Mouse (Mus musculus) limb, embryonic 13.5 days (tissue): ENCODE measurements around the gene Tm7sf2. TPM values are rescaled to one million over a fixed set of nuclear protein-coding genes. Genes with fewer than 3 reads are reported as not detected.

Source experiments
- ATAC-seq: fragments of 200-750 bp; cut with Nextera tagmentation; 2 replicates; pipeline ENCODE4 v1.8.0; 2017; ENCODE audit warnings: low read depth, moderate number of reproducible peaks, moderate TSS enrichment; ENCODE audit not compliant: low FRiP score
- H3K27ac ChIP-seq: fragments of 300-500 bp; sonication (generic); 2 replicates; pipeline ENCODE4 v1.5.1; 2015; ENCODE audit warnings: inconsistent platforms, mild to moderate bottlenecking, moderate library complexity
- H3K27me3 ChIP-seq: fragments of 300-500 bp; sonication (generic); 2 replicates; pipeline ENCODE4 v1.6.1; 2015; ENCODE audit warnings: mild to moderate bottlenecking, inconsistent platforms
- H3K36me3 ChIP-seq: fragments of 300-500 bp; sonication (generic); 2 replicates; pipeline ENCODE4 v1.6.1; 2015; ENCODE audit warnings: inconsistent platforms, mild to moderate bottlenecking, moderate library complexity
- H3K4me1 ChIP-seq: fragments of 300-500 bp; sonication (generic); 2 replicates; pipeline ENCODE4 v1.6.1; 2015; ENCODE audit warnings: inconsistent platforms
- H3K4me2 ChIP-seq: fragments of 300-500 bp; sonication (generic); replicated peaks from 2 replicates; pipeline ENCODE4 v1.6.1; 2015; ENCODE audit warnings: inconsistent platforms, mild to moderate bottlenecking, moderate library complexity
- H3K4me3 ChIP-seq: fragments of 300-500 bp; sonication (generic); 2 replicates; pipeline ENCODE4 v1.5.1; 2015; ENCODE audit warnings: moderate library complexity, mild to moderate bottlenecking, inconsistent platforms
- H3K9ac ChIP-seq: fragments of 300-500 bp; sonication (generic); 2 replicates; pipeline ENCODE4 v1.6.1; 2015; ENCODE audit warnings: mild to moderate bottlenecking, inconsistent platforms
- H3K9me3 ChIP-seq: fragments of 300-500 bp; sonication (generic); 2 replicates; pipeline ENCODE4 v1.6.1; 2016; ENCODE audit warnings: inconsistent platforms
- WGBS: fragments of 180-500 bp; shearing (Covaris S2); methylation state at CpG from one replicate; pipeline ENCODE4 v1.1.7; 2015; 5-methylcytosine and 5-hydroxymethylcytosine counted together
- polyA plus RNA-seq: library from polyadenylated mRNA; unstranded; fragments of >200 nt; fragmentation: Nextera tagmentation; extraction: Ambion mirVana; gene quantifications from 2 replicates; pipeline ENCODE4 v1.2.1, GENCODE M21; 2015

Gene Tm7sf2
- polyA plus RNA-seq, 1 experiment from 2014 or later, result 24.0 TPM

DNA sequence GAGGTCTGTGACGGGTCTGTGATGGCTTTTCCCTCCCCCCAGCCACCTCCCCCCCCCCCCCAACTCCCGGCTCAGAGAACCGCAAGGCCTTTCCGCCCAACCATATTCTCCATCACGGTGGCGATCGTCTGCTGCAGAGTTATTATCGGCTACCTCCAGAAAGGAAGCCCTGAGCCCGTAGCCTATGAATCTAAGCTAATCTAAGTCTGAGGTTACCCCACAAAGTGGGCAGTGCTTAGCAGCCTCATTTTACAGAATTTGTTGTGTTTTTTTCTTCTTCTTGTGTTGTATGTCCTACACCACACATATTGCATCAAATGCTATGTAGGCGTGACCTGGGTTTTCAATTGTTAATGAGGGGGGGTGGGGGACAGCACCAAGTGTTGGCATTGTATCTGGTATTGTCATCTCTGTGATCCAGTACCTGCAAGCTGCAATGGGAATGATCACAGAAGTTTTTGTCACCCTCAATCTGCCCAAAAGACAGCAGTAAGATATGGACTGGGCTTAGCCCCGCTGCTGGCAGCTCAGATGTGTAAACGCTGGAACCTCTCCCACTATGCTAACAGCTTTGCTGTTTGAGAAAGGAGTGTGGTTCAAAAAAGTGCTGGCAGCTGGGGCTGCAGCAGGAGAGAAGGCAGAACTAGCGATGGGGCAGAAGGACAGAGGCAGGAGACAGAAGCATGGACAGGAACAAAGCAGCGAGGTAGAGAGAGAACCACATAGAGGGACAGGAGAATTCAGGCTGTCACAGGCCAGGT, 37.5 kb downstream of the Tm7sf2 start:
- Histone ChIP-seq H3K4me2 (no peak overlapping the region), H3K27ac (no peak overlapping the region), H3K4me3 (no peak overlapping the region), H3K27me3 (no peaks in the 10 kb centered on the region), H3K9me3 (no peaks in the 10 kb centered on the region), H3K9ac (no peak overlapping the region), H3K36me3 (no peaks in the 10 kb centered on the region), H3K4me1 (no peaks in the 10 kb centered on the region)
- ATAC-seq, result no peak
- WGBS, result 70% methylated on average over 14 of the region's 14 CpGs

DNA sequence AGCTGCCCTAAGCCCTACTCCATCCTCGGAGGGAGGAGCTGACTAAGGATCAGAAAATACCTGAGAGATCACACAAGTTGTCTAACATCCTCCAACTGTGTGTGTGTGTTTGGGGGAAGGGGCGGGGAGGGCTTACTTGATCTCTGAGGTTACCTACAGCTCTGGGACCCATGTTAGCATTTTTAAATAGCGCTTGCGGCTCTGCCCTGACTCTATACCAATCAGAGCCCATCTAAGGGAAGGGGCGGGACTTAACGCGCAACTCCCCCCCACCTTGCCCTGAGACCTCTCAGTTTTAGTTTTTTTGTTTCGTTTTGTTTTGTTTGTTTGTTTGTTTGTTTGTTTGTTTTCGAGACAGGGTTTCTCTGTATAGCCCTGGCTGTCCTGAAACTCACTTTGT, 38.7 kb downstream of the Tm7sf2 start:
- Histone ChIP-seq H3K9ac (no peak overlapping the region), H3K4me2 (no peak overlapping the region), H3K36me3 (no peaks in the 10 kb centered on the region), H3K27ac (no peak overlapping the region), H3K4me3 (no peak overlapping the region), H3K27me3 (no peaks in the 10 kb centered on the region), H3K4me1 (no peaks in the 10 kb centered on the region), H3K9me3 (no peaks in the 10 kb centered on the region)
- ATAC-seq, result no peak
- WGBS, result 79% methylated on average over 9 of the region's 9 CpGs

DNA sequence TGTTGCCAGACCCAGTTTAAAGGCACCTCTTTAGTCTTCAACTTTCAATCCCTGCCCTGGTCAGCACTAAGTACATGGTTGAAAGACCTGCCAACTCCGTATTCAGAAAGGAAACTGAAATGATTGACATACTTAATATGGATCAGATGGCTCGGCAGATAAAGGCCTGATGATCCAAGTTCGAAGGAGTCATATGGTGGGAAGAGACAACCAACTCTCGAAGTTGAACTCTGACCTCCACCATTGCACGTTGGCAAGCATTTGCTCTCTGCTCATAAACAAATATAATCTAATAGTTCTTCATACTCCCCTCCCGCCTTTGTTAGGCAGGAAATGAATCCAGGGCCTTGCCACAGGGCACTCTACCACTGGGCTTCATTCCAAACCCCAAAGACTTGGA, 39.2 kb downstream of the Tm7sf2 start:
- no peaks in the 10 kb centered on the region for H3K36me3 ChIP-seq
- no peak overlapping the region for H3K4me3 ChIP-seq
- no peak for ATAC-seq
- no peaks in the 10 kb centered on the region for H3K27me3 ChIP-seq
- H3K9ac ChIP-seq, result no peak overlapping the region
- H3K9me3 ChIP-seq, result no peaks in the 10 kb centered on the region
- 82% methylated on average over 6 of the region's 6 CpGs for WGBS
- H3K4me1 ChIP-seq, result no peaks in the 10 kb centered on the region
- no peak overlapping the region for H3K4me2 ChIP-seq
- H3K27ac ChIP-seq, result no peak overlapping the region

DNA sequence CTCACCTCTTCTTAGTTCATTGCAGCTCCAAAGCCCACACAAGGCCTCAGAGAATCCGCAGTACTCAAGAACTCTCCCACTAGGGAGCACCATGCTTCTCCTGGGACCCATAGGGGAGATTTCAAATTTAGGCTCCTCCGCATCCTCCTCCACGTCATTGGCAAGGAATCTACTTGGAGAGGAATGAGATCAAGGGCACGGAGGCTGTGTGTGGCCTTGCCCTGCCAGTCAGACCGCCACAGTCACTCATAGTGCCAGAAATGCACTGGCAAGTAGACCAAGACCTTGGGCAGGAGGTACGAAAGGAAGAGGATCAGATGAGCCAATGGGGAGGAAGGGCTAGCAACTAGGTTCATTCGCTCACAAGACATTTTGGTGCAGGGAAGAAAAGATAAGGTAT, 44.2 kb downstream of the Tm7sf2 start:
- Histone ChIP-seq H3K27me3 (no peaks in the 10 kb centered on the region), H3K36me3 (no peaks in the 10 kb centered on the region), H3K9me3 (no peaks in the 10 kb centered on the region), H3K4me2 (no peak overlapping the region), H3K27ac (no peak overlapping the region), H3K4me3 (no peak overlapping the region), H3K9ac (no peak overlapping the region), H3K4me1 (no peaks in the 10 kb centered on the region)
- ATAC-seq, result no peak
- 86% methylated on average over 7 of the region's 7 CpGs for WGBS

DNA sequence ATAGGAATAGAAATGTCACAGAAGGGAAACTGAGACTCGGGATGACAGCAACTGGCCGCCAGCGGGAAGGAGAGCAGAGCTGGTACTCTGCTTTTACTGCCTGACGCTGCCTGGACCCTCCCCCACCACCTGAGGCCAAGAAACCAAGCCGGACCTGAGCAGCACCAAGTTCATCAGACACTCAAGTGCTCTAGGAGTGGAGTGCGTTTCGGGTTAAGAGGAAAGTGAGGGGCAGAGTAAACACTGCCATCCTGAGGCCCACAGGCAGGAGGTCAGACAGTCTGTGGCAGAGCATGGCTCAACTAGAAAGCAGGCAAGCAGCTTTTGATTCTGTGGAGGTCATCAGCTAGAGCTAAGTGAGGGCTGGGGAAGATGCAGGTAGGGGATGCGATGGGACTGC, 45.1 kb downstream of the Tm7sf2 start:
- no peak for ATAC-seq
- H3K36me3 ChIP-seq, result no peaks in the 10 kb centered on the region
- no peak overlapping the region for H3K27ac ChIP-seq
- H3K27me3 ChIP-seq, result no peaks in the 10 kb centered on the region
- no peak overlapping the region for H3K4me2 ChIP-seq
- H3K4me1 ChIP-seq, result no peaks in the 10 kb centered on the region
- H3K9ac ChIP-seq, result no peak overlapping the region
- WGBS, result 57% methylated on average over 8 of the region's 8 CpGs
- no peaks in the 10 kb centered on the region for H3K9me3 ChIP-seq
- no peak overlapping the region for H3K4me3 ChIP-seq

DNA sequence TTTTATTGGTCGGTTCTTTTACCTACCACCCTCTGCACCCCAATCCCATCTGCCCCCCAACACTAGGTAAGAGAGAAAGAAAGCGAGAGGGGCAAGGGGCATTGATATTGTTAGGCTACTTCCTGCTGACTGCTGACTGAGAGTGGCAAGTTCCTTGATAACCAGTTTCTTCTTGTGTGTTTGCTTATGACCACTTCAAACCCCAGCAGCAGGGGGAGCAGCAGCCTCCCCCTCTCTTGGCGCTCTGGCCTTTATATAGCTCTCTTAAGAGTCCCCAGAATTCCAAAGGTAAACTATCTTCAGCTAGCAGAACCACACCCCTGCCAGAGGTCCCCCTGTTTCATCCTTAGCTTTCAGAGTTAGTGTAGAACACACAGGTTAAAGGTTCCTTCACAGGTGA, 47.9 kb downstream of the Tm7sf2 start:
- Histone ChIP-seq H3K9me3 (no peaks in the 10 kb centered on the region), H3K4me3 (no peak overlapping the region), H3K4me1 (peaks cover 9% of the 10 kb centered on the region), H3K36me3 (no peaks in the 10 kb centered on the region), H3K9ac (peak overlapping the region; percentile 31; the same call in 1 of the 2 replicates), H3K27me3 (peaks cover 23% of the 10 kb centered on the region), H3K27ac (no peak overlapping the region), H3K4me2 (no peak overlapping the region)
- WGBS, result 55% methylated on average over 3 of the region's 3 CpGs
- no peak for ATAC-seq

DNA sequence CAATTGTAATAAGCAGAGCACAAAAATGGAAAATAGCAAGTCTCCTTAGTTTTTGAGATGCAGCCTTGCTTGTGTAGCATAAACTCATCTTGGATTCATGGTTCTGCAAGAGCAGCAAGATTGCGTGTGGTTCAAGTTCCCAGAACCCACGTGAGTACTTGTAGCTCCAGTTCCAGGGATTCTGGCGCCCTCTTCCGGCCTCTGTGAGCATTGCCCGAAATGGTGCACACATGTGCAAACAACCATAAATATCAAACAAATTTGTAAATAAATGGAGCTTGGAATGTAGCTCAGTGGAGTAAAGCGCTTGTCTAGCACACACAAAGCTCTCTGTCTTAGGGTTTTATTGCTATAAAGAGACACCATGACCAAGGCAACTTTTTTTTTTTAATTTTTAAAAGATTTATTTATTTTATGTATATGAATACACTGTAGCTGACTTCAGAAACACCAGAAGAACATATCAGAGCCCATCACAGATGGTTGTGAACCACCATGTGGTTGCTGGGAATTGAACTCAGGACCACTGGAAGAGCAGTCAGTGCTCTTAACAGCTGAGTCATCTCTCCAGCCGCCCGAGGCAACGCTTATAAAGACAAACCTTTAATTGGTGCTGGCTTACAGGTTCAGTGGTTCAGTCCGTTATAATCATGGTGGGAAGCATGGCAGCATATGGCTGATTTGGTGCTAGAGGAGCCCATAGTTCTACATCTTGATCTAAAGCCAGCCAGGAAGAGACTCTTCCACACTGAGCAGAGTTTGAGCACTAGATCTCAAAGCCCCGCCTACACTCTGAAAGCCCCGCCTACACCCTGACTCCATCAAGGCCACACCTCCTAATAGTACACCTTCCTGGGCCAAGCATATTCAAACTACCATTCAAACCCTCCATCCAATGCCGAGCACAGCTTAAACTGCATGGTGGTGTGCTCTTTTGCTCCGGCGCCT, 49.8 kb downstream of the Tm7sf2 start:
- H3K27me3 ChIP-seq, result peaks cover 34% of the 10 kb centered on the region
- no peak overlapping the region for H3K4me3 ChIP-seq
- WGBS, result 30% methylated on average over 15 of the region's 15 CpGs
- H3K4me1 ChIP-seq, result peaks cover 16% of the 10 kb centered on the region
- no peak overlapping the region for H3K4me2 ChIP-seq
- no peaks in the 10 kb centered on the region for H3K36me3 ChIP-seq
- no peaks in the 10 kb centered on the region for H3K9me3 ChIP-seq
- no peak for ATAC-seq
- no peak overlapping the region for H3K9ac ChIP-seq
- H3K27ac ChIP-seq, result no peak overlapping the region

DNA sequence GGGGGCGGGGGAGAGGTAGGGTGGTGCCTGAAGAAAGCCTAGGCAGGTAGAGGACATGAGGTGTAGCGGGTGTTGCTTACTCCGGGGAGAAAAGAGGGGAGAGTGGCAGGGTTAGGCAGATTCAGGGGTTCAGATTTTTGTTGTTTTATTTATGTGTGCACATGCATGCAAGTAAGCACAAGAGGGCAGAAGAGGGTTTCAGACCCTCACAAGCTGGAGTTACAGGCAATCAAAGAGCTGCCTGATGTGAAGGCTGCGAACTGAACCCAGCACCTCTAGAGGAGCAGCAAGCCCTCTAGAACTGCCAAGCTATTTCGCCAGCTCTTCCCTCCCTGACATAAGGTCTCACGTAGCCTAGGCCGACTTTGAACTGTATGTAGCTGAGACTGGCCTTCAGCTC, 51.6 kb downstream of the Tm7sf2 start:
- Histone ChIP-seq H3K4me1 (peaks cover 16% of the 10 kb centered on the region), H3K4me3 (peak overlapping the region; percentile 62; the same call in 1 of the 2 replicates), H3K27me3 (peaks cover 34% of the 10 kb centered on the region), H3K9ac (no peak overlapping the region), H3K9me3 (no peaks in the 10 kb centered on the region), H3K4me2 (peak overlapping the region; percentile 86), H3K36me3 (no peaks in the 10 kb centered on the region), H3K27ac (no peak overlapping the region)
- no peak for ATAC-seq
- 33% methylated on average over 7 of the region's 7 CpGs for WGBS

DNA sequence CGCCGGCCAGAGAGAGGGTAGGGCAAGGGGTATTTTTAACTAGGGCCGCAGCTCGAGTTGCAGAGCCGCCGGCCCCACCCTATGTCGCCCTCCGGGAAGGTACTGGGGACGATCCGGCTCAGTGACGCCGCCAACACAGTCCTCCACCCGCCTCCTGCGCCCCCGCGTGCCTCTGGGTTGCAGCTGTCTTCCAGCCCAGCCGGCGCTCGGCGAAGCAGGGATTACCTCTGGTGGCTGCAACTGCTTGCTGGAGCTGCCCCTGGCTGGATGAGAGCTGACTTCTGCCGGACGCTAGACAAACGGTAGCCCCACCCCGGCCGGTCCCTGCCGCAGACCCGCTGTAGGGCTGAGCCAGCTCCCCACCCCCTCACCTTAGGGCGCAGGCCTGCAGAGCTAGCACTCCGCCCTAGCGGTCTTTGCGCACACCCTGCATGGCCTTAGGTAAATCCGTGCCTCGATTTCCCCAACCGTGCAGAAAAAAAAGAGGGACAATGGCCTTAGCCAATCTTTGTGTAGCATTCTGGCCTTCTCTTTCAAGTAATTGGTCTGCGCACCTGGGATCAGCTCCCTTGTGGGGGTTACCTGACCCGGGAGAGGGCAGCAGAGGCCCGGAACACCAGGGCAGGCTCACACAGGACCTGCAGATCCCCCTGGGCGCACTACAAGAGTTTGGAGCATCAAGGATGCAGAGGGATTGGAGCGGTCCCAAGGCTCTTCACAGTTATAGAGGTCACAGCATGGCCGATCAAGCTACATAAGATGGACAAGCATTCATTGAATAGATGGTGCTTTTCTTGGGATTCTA, 52.5 kb downstream of the Tm7sf2 start, which contains the start of gene Capn1:
Gene Capn1, minus strand, starts transcription at position 387 of the 805 bp plus-strand sequence.
- peak within 1 kb of the TSS; percentile 86 for H3K4me2 ChIP-seq
- H3K27ac ChIP-seq, result peak within 1 kb of the TSS; percentile 44; the same call in 1 of the 2 replicates
- H3K27me3 ChIP-seq, result peaks cover 34% of the 10 kb centered on the region
- H3K4me3 ChIP-seq, result peak within 1 kb of the TSS; percentile 62
- no peaks in the 10 kb centered on the region for H3K36me3 ChIP-seq
- ATAC-seq, result peak; percentile 77
- H3K4me1 ChIP-seq, result peaks cover 16% of the 10 kb centered on the region
- 2% methylated on average over 40 of the region's 40 CpGs for WGBS
- H3K9me3 ChIP-seq, result no peaks in the 10 kb centered on the region
- H3K9ac ChIP-seq, result peak within 1 kb of the TSS; percentile 75

DNA sequence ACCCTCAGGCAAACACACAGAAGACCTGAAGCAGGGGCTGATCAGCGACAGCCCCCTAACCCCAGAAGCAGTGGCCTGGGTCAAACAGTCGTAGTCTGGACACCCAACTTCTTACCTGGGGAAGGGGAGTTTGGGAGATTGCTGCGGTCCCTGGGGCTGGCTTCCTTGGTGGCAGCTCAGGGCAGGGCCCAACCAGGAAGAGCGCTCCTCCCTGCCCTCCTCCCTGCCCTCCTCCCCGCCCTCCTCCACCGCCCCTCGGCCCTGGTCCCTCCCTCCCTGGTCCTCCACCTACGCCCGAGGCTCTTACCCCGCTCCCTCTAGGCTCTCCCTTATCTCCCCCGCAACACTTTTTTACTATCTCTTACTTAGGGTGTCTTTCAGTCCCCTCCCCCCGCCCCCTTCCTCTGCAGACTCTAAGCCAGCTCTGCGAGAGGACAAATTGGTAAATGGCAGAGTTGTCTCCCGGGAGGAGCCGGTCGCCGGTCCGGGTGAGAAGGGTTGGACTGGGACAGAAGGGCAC, 53.1 kb downstream of the Tm7sf2 start:
- Histone ChIP-seq H3K36me3 (no peaks in the 10 kb centered on the region), H3K4me1 (peaks cover 16% of the 10 kb centered on the region), H3K9ac (peak overlapping the region; percentile 75), H3K4me3 (peak overlapping the region; percentile 62), H3K9me3 (no peaks in the 10 kb centered on the region), H3K27me3 (peaks cover 34% of the 10 kb centered on the region), H3K4me2 (peak overlapping the region; percentile 86), H3K27ac (peak overlapping the region; percentile 44; the same call in 1 of the 2 replicates)
- peak; percentile 72 for ATAC-seq
- WGBS, result 3% methylated on average over 17 of the region's 18 CpGs

DNA sequence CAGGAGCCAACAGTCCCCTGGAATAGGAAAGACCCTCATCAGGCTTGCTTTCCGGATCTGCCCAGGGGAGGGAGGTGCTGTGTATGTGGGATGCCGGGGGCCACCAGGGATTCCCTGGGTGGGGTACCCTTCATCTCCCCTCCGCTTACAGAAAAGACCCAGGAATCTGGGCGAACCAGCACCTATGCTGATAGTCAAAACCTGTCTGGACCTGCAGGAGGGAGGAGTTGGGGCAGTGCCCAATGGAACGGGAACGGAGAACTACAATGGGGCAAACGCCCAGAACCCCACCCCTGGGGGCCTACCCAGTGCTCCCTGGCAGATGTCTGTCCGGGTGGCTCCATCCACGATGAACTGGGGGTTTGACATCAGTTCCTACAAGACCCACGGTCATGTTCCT, 54.5 kb downstream of the Tm7sf2 start:
- H3K27me3 ChIP-seq, result peaks cover 34% of the 10 kb centered on the region
- no peak overlapping the region for H3K27ac ChIP-seq
- ATAC-seq, result no peak
- 89% methylated on average over 10 of the region's 10 CpGs for WGBS
- H3K9ac ChIP-seq, result no peak overlapping the region
- H3K36me3 ChIP-seq, result peaks cover 3% of the 10 kb centered on the region; the same call in 1 of the 2 replicates
- H3K4me3 ChIP-seq, result no peak overlapping the region
- H3K4me1 ChIP-seq, result peaks cover 16% of the 10 kb centered on the region
- H3K4me2 ChIP-seq, result peak overlapping the region; percentile 86; the same call in 1 of the 2 replicates
- H3K9me3 ChIP-seq, result no peaks in the 10 kb centered on the region
